Mouse (Mus musculus): ENCODE results near the gene Akap1. TPM values are rescaled to one million over a fixed set of nuclear protein-coding genes. Genes with fewer than 3 reads are reported as not detected.

The Akap1 gene
- polyA plus RNA-seq, 1 experiment: 24.8 TPM

GRCm38 (mm10) chr11:88786816-88787215, 77.6 kb downstream of the Akap1 start:
- TF ChIP-seq MYOG (IDR thresholded peaks at IDR 0.05; ENCODE audit: control insufficient read depth, extremely low read depth, insufficient read length) (no peak), FOSL1 (IDR thresholded peaks at IDR 0.05; ENCODE audit: insufficient read depth, low read length, poor library complexity, severe bottlenecking) (no peak), USF1 (IDR thresholded peaks at IDR 0.05; ENCODE audit: low read depth) (no peak), MYOD1 (IDR thresholded peaks at IDR 0.05; ENCODE audit: control insufficient read depth, insufficient read length, low read depth) (no peak), CTCF (IDR thresholded peaks at IDR 0.05; ENCODE audit: control insufficient read depth, insufficient read depth, insufficient read length) (no peak), MAX (IDR thresholded peaks at IDR 0.05) (no peak), CEBPB (IDR thresholded peaks at IDR 0.05; ENCODE audit: low read depth) (no peak)
- H3ac ChIP-seq (ENCODE audit: control insufficient read depth, insufficient read length, low read depth): no peak overlapping the region
- H3K36me3 ChIP-seq (ENCODE audit: control insufficient read depth, insufficient read depth): no peaks in the 10 kb centered on the region
- no peak overlapping the region for H3K4me3 ChIP-seq (ENCODE audit: insufficient read depth, poor library complexity, severe bottlenecking)
- H3K27me3 ChIP-seq (ENCODE audit: control insufficient read depth, insufficient read depth, insufficient read length): no peaks in the 10 kb centered on the region
- H3K79me2 ChIP-seq (ENCODE audit: control insufficient read depth, insufficient read depth): no peaks in the 10 kb centered on the region
- no peaks in the 10 kb centered on the region for H3K79me3 ChIP-seq (ENCODE audit: low read depth)

GRCm38 (mm10) chr11:88783525-88783924, 80.9 kb downstream of the Akap1 start:
- H3K79me3 ChIP-seq (ENCODE audit: low read depth): no peaks in the 10 kb centered on the region
- H3ac ChIP-seq (ENCODE audit: control insufficient read depth, insufficient read length, low read depth): no peak overlapping the region
- no peak overlapping the region for H3K4me3 ChIP-seq (ENCODE audit: insufficient read depth, poor library complexity, severe bottlenecking)
- H3K36me3 ChIP-seq (ENCODE audit: control insufficient read depth, insufficient read depth): no peaks in the 10 kb centered on the region
- H3K27me3 ChIP-seq (ENCODE audit: control insufficient read depth, insufficient read depth, insufficient read length): no peaks in the 10 kb centered on the region
- H3K79me2 ChIP-seq (ENCODE audit: control insufficient read depth, insufficient read depth): no peaks in the 10 kb centered on the region
- TF ChIP-seq MYOG (IDR thresholded peaks at IDR 0.05; ENCODE audit: control insufficient read depth, extremely low read depth, insufficient read length) (no peak), FOSL1 (IDR thresholded peaks at IDR 0.05; ENCODE audit: insufficient read depth, low read length, poor library complexity, severe bottlenecking) (no peak), MAX (IDR thresholded peaks at IDR 0.05) (no peak), MYOD1 (IDR thresholded peaks at IDR 0.05; ENCODE audit: control insufficient read depth, insufficient read length, low read depth) (no peak), CTCF (IDR thresholded peaks at IDR 0.05; ENCODE audit: control insufficient read depth, insufficient read depth, insufficient read length) (no peak), USF1 (IDR thresholded peaks at IDR 0.05; ENCODE audit: low read depth) (no peak), CEBPB (IDR thresholded peaks at IDR 0.05; ENCODE audit: low read depth) (no peak)

- Histone ChIP-seq H3K27me3 (ENCODE audit: control insufficient read depth, insufficient read depth, insufficient read length) (no peaks in the 10 kb centered on the region), H3K36me3 (ENCODE audit: control insufficient read depth, insufficient read depth) (no peaks in the 10 kb centered on the region), H3K79me2 (ENCODE audit: control insufficient read depth, insufficient read depth) (no peaks in the 10 kb centered on the region), H3K79me3 (ENCODE audit: low read depth) (no peaks in the 10 kb centered on the region), H3ac (ENCODE audit: control insufficient read depth, insufficient read length, low read depth) (no peak overlapping the region), H3K4me3 (ENCODE audit: insufficient read depth, poor library complexity, severe bottlenecking) (no peak overlapping the region)
- TF ChIP-seq MYOD1 (IDR thresholded peaks at IDR 0.05; ENCODE audit: control insufficient read depth, insufficient read length, low read depth) (no peak), FOSL1 (IDR thresholded peaks at IDR 0.05; ENCODE audit: insufficient read depth, low read length, poor library complexity, severe bottlenecking) (no peak), MAX (IDR thresholded peaks at IDR 0.05) (no peak), MYOG (IDR thresholded peaks at IDR 0.05; ENCODE audit: control insufficient read depth, extremely low read depth, insufficient read length) (no peak), USF1 (IDR thresholded peaks at IDR 0.05; ENCODE audit: low read depth) (no peak), CEBPB (IDR thresholded peaks at IDR 0.05; ENCODE audit: low read depth) (no peak), CTCF (IDR thresholded peaks at IDR 0.05; ENCODE audit: control insufficient read depth, insufficient read depth, insufficient read length) (no peak)
Measured at GRCm38 (mm10) chr11:88782531-88782930, 81.9 kb downstream of the Akap1 start.

Other genes starting within 250 kb of the Akap1 start
- gene Msi2, start 146.1 kb downstream of the Akap1 start, polyA plus RNA-seq (2012; fragmentation: generic; extraction: Trizol): 8.4 TPM
- gene Scpep1, start 90.9 kb upstream of the Akap1 start, polyA plus RNA-seq (2012; fragmentation: generic; extraction: Trizol): 84.9 TPM
- not detected for gene Elobl, start 102.3 kb upstream of the Akap1 start, polyA plus RNA-seq (2012; fragmentation: generic; extraction: Trizol)
- 6.8 TPM for gene Coil, start 105.7 kb upstream of the Akap1 start, polyA plus RNA-seq (2012; fragmentation: generic; extraction: Trizol)
- gene Trim25, start 134.8 kb upstream of the Akap1 start, polyA plus RNA-seq (2012; fragmentation: generic; extraction: Trizol): 7.7 TPM
- gene Dgke, start 202.3 kb upstream of the Akap1 start, polyA plus RNA-seq (2012; fragmentation: generic; extraction: Trizol): 1.6 TPM
- gene Gm525, start 209.3 kb upstream of the Akap1 start, polyA plus RNA-seq (2012; fragmentation: generic; extraction: Trizol): not detected